Mouse (Mus musculus): ENCODE measurements around the gene Apol10b.
"Not testable (repeated sequence)": the region's sequence is repeated elsewhere in the genome, so short reads cannot be mapped to it uniquely, and the experiment has no call there.

Gene Apol10b

GRCm38 (mm10) chr15:77595961-77596360 lies at the start of gene Apol10b:
TSS of gene Apol10b (minus strand) at chr15:77596125.
- DNase-seq (ENCODE audit: low spot score in 2 of 2): no peak

DNA sequence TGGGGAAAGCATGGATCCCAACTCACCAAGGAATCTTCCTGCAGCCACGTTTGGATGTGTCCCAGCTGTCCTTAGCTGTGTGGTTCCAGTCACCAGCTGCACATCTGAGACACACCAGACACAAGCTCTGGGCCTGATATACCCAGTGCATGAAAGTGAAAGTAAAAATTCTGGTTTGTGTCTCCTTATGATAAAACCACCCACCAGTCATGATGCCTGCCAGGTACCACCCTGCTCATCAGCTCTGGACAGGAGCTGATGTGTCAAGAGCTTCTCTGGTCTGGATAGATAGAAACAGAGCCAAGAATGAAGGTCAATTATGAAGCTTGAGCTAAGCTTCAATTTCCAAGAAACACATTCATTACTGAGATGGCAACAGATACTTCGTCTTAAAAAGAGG lies 47.3 kb upstream of the Apol10b start, which contains the start of gene Apol11b:
TSS of gene Apol11b (minus strand) at position 111 of the 400 bp plus-strand sequence.
- not testable (repeated sequence) for DNase-seq (ENCODE audit: low spot score in 2 of 2)

DNA sequence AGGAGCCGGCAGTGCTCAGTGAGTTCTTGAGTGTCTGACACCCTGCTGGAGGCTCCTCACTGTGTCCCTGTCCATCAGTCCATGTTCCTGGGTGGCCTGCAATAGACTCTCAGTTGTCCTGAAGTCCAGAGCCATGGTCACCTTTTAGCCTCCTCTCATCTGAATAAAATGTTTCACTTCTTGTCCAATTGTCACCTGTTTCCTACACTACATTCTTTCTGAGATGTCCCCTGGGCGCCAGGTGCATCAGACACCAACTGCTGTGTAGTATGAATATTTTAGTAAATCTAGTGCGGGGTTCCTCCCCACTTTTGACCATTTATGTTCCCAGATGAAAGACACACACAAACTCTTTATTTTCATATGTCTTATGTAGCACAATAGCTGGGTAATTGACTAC lies 33.9 kb upstream of the Apol10b start:
- not testable (repeated sequence) for DNase-seq (ENCODE audit: low spot score in 2 of 2)

DNA sequence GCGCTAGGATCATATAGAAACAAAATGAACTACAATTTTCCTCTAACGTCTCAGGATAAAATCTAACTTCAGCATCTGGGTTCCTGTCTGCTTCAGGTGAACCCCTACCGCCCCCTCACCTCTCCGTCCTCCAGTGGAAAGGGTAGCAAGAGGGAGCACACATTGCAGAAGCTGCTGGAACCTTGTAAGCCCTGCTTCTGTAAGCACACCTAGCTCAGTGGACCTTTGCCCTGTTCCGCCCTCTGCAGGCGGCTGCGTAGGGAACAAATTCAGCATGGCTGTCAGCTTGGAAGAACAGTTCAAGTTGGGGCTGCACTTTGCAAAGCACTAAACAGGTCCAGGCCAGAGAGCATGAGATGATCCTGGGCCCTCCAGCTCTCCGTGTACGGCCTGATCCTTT lies 32.7 kb upstream of the Apol10b start:
- DNase-seq (ENCODE audit: low spot score in 2 of 2): peak in 1 of 2 experiments; percentile 21

DNA sequence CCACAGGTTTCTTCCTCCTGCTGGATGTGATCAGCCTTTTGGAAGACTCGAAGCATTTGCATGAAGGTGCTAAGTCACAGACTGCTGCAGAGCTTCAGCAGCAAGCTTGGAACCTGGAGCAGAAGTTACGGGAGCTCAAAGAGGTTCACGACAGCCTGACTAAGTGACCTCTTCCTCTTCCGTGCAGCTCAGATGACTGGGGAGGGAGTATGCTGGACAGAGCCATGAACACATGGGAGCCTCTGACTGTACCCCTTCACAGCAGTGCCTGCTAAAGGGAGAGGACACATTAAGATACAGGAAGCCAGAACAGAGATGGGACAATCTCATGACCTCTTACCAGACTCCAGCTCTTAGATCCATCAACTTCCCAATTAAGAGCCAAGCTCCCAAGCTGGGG lies 30.5 kb upstream of the Apol10b start:
- DNase-seq (ENCODE audit: low spot score in 2 of 2): not testable (repeated sequence)

DNA sequence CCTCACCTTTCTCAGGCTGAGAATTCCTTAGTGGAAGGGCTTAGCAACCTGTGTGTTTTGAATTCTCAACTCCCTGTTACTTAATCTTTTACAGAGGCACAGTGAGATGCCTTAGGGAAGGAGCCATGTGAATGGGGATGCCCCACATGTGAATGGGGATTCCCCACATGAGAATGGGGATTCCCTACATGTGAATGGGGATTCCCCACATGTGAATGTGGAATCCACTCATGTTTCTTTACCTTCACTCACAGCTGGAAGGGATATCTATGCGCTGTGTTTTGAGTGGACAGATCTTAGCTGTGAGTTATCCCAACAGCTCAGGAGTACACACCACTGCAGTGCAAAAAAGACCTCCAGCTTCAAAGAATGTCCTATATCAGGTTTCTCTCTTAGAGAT lies 28.8 kb upstream of the Apol10b start:
- no peak for DNase-seq (ENCODE audit: low spot score in 2 of 2)

DNA sequence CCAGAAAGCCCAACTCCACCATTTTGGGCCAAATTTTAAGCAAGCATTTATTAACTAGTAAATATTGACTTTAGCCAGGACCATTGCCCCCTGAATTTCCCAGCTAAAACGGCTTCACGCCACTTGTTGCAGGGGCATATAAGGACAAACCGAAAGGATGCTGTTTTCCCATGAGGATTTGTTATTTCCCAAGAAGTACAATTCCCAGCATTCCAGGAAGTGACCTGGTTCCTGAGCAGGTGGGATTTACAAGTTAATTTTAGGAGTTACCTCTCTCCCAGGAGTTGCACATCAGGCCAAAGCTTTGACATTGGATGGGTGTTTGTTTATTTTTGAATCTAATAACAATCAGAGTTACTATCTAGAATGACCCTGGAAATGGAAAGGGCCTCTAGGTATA lies 10.1 kb upstream of the Apol10b start:
- no peak for DNase-seq (ENCODE audit: low spot score in 2 of 2)

DNA sequence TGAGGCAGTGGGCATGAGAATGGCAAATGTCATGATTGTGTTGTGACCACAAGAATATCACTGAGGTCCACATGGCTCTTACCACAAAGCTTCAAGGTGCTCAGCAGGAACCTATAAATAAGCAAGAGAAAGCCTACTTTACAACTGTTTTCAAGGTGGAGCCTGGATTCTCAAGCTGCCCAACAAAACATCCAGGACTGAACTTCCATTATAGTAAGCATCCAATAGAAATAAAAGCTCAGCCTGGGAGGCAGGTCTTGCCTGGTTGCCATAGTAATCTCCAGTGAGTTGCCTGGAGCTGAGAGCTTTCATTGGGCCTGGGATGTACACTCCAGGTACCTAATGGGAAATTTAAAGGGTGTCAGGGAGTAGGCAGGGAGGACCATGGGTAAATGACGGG lies 3.0 kb upstream of the Apol10b start, which contains the start of gene Gm36245:
TSS of gene Gm36245 (plus strand) at position 301 of the 400 bp plus-strand sequence.
- no peak for DNase-seq (ENCODE audit: low spot score in 2 of 2)

- no peak for DNase-seq (ENCODE audit: low spot score in 2 of 2)
These were observed 2.5 kb upstream of the Apol10b start for GRCm38 (mm10) chr15:77598429-77598828.

GRCm38 (mm10) chr15:77593557-77593956 lies 2.4 kb downstream of the Apol10b start:
- DNase-seq (ENCODE audit: low spot score in 2 of 2): no peak

GRCm38 (mm10) chr15:77590881-77591280 lies 5.0 kb downstream of the Apol10b start:
- DNase-seq (ENCODE audit: low spot score in 2 of 2): no peak

DNA sequence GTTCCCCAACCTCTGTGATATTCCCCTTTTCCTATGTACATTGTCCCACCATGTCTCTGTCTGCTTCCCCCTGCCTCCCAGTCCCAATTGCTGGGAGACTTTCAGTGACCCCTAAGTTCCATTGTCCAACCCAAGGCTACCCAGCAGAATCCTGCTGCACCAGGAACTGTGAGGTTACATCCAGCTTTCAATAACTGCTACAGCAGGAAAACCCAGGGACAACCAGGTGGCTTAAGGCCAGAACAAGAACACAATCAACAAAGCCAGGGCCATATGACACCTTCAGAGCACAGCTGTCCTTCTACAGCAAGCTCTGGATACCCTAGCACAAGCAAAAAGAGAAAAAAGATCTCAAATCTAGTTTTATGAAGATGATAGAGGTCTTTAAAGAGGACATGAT lies 6.9 kb downstream of the Apol10b start:
- DNase-seq (ENCODE audit: low spot score in 2 of 2): no peak

- no peak for DNase-seq (ENCODE audit: low spot score in 2 of 2)
These were observed 8.9 kb downstream of the Apol10b start for GRCm38 (mm10) chr15:77587026-77587425.

GRCm38 (mm10) chr15:77581681-77582080 lies 14.2 kb downstream of the Apol10b start:
- no peak for DNase-seq (ENCODE audit: low spot score in 2 of 2)

DNA sequence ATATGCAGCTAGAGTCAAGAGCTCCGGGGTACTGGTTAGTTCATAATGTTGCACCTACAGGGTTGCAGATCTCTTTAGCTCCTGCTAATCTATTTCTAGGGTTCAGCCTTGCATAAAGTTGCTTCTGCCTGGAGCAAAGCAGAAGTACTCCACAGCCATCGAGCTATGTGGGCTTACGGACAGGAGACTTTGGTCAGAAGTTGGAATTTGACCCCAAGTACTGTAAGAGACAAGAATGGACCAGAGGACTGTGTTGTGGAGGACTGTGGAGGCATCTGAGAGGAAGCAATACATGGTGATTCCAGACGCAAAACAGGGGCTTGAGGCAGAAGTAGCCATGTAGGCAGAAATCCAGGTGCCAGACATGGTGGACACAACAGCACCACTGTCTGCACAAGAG lies 16.6 kb downstream of the Apol10b start:
- DNase-seq (ENCODE audit: low spot score in 2 of 2): no peak

GRCm38 (mm10) chr15:77578801-77579200 lies 17.1 kb downstream of the Apol10b start:
- no peak for DNase-seq (ENCODE audit: low spot score in 2 of 2)

DNA sequence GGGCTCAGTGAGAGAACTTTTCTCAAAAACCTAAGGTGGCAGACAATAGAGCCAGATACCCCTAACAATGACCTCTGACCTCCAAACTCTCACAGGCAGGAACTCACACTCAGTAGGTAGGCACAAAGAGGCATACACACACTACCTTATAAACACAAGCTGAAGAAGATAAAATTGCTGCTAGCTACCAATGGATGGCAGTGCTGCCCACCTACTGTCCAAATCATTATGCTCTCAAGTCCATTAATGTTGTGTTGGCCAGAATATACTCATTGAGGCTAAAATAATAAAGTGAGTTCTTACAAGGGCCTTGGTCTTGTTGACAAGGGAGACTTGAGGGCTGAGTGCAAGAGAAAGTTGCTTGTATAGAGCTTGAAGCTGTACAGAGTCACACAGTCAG lies 32.7 kb downstream of the Apol10b start:
- no peak for DNase-seq (ENCODE audit: low spot score in 2 of 2)

DNA sequence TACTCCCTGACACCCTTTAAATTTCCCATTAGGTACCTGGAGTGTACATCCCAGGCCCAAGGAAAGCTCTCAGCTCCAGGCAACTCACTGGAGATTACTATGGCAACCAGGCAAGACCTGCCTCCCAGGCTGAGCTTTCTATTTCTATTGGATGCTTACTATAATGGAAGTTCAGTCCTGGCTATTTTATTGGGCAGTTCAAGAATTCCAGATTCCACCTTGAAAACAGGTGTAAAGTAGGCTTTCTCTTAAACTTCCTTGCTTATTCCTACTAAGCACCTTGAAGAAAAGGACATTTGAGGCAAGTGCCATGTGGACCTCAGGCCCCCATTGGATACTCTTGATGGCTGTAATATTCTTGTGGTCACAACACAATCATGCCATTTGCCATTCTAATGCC lies 34.1 kb downstream of the Apol10b start, which contains the start of gene 1700025B11Rik:
TSS of gene 1700025B11Rik (minus strand) at position 101 of the 400 bp plus-strand sequence.
- DNase-seq (ENCODE audit: low spot score in 2 of 2): no peak

- DNase-seq (ENCODE audit: low spot score in 2 of 2): not testable (repeated sequence)
These were observed 56.7 kb downstream of the Apol10b start for GRCm38 (mm10) chr15:77539221-77539620.

Data from spleen, postnatal 4 days (tissue).